Mouse (Mus musculus): Measurements from ENCODE around the gene St3gal5. TPM values are rescaled to one million over a fixed set of nuclear protein-coding genes. Genes with fewer than 3 reads are reported as not detected.

St3gal5 gene
- total and polyA plus RNA-seq, 3 experiments = 24.4 to 51.8 TPM; not detected in 1

GRCm38 (mm10) chr6:72108941-72109892 is 11.8 kb downstream of the St3gal5 start:
- H3K9me3 ChIP-seq (replicated peaks; ENCODE audit: insufficient read depth, low read length) = no peaks in the 10 kb centered on the region
- peak overlapping the region in 1 of 2 experiments; percentile 20; a peak in 1 of 4 replicates for H3K4me3 ChIP-seq (ENCODE audit: control insufficient read depth in 1 of 2, insufficient read depth in 1 of 2, low read depth in 2 of 2, low read length in 2 of 2)
- peaks cover 41% of the 10 kb centered on the region for H3K79me2 ChIP-seq (ENCODE audit: control insufficient read depth, insufficient read depth, low read length, poor library complexity)
- no peaks in the 10 kb centered on the region for H3K27me3 ChIP-seq (ENCODE audit: control insufficient read depth in 1 of 2, insufficient read depth in 2 of 2, low read length in 2 of 2)
- DNase-seq (ENCODE audit: low read depth, low spot score) = peak; percentile 92
- H3K9ac ChIP-seq (ENCODE audit: control insufficient read depth, low read depth, low read length, poor library complexity, severe bottlenecking) = peak overlapping the region; percentile 30
- peaks cover 56 to 64% of the 10 kb centered on the region in 2 experiments for H3K4me1 ChIP-seq (ENCODE audit: control insufficient read depth in 1 of 2, insufficient read depth in 2 of 2, low read length in 2 of 2)
- TF ChIP-seq TAL1 (IDR thresholded peaks at IDR 0.05; ENCODE audit: low read length) = peak; percentile 88
- peak; percentile 75; the same call in 1 of the 2 replicates for TF ChIP-seq SIN3A (IDR thresholded peaks at IDR 0.05; ENCODE audit: low read length)
- no peak for TF ChIP-seq NELFE (IDR thresholded peaks at IDR 0.05; ENCODE audit: low read depth, low read length)
- TF ChIP-seq UBTF (IDR thresholded peaks at IDR 0.05; ENCODE audit: borderline replicate concordance, insufficient read depth, low read depth, low read length) = no peak
- TF ChIP-seq BHLHE40 (IDR thresholded peaks at IDR 0.05; ENCODE audit: borderline replicate concordance, low read depth, low read length) = peak; percentile 70
- peak; percentile 63; the same call in 1 of the 2 replicates for TF ChIP-seq E2F4 (IDR thresholded peaks at IDR 0.05; ENCODE audit: borderline replicate concordance, low read depth, low read length)
- TF ChIP-seq MAX (IDR thresholded peaks at IDR 0.05; ENCODE audit: low read length) = peak; percentile 84
- peak; percentile 88 for TF ChIP-seq TCF12 (IDR thresholded peaks at IDR 0.05; ENCODE audit: low read depth, low read length)
- no peak for TF ChIP-seq SMC3 (IDR thresholded peaks at IDR 0.05; ENCODE audit: low read depth, low read length)
- peak; percentile 20; the same call in 1 of the 2 replicates for TF ChIP-seq MAFK (IDR thresholded peaks at IDR 0.05; ENCODE audit: borderline replicate concordance, low read depth, low read length)
- TF ChIP-seq EP300 (IDR thresholded peaks at IDR 0.05; ENCODE audit: low read depth in 1 of 2, low read length in 2 of 2) = peak; percentile 88 to 94
- peak; percentile 88 for TF ChIP-seq ETS1 (IDR thresholded peaks at IDR 0.05; ENCODE audit: low read depth, low read length)
- TF ChIP-seq MAZ (IDR thresholded peaks at IDR 0.05; ENCODE audit: low read depth, low read length) = peak; percentile 86
- peak; percentile 48; the same call in 1 of the 2 replicates for TF ChIP-seq POLR2AphosphoS2 (IDR thresholded peaks at IDR 0.05; ENCODE audit: low read length)
- peak; percentile 79 for TF ChIP-seq GATA1 (IDR thresholded peaks at IDR 0.05; ENCODE audit: low read depth, low read length)
- peak; percentile 64; the same call in 1 of the 2 replicates for TF ChIP-seq RCOR1 (IDR thresholded peaks at IDR 0.05; ENCODE audit: low read depth, low read length)
- TF ChIP-seq HCFC1 (IDR thresholded peaks at IDR 0.05; ENCODE audit: low read depth, low read length) = no peak
- no peak for TF ChIP-seq ZKSCAN1 (IDR thresholded peaks at IDR 0.05; ENCODE audit: low read depth, low read length)
- TF ChIP-seq MXI1 (IDR thresholded peaks at IDR 0.05; ENCODE audit: low read depth, low read length) = peak; percentile 82
- TF ChIP-seq MEF2A (IDR thresholded peaks at IDR 0.05; ENCODE audit: extremely low read depth, insufficient replicate concordance, low read depth, low read length, poor library complexity, severe bottlenecking) = 0 out of 2 replicates have a peak, but pooled peaks have one; percentile 22
- no peak for TF ChIP-seq KAT2A (conservative IDR thresholded peaks at IDR 0.05; ENCODE audit: low read depth, low read length)
- 0 out of 2 replicates have a peak, but pooled peaks have one; percentile 23 for TF ChIP-seq MYB (IDR thresholded peaks at IDR 0.05; ENCODE audit: low read depth, low read length)
- H3K27ac ChIP-seq (ENCODE audit: control insufficient read depth, low read depth, low read length) = peak overlapping the region; percentile 66
- H3K36me3 ChIP-seq (ENCODE audit: control insufficient read depth in 1 of 2, insufficient read depth in 2 of 2, low read length in 2 of 2) = peaks cover 6 to 71% of the 10 kb centered on the region in 2 experiments
